Mouse (Mus musculus): ENCODE measurements at regions not wholly inside any gene's neighbourhood (a gene's known extent, or its start where the extent isn't known, plus 50 kb on each side); places are given as distances from the start of the nearest gene placed in this dataset.
A peak's percentile ranks its signal among the peaks of the same experiment; 100 is the strongest.
"Not testable (repeated sequence)": the region's sequence is repeated elsewhere in the genome, so short reads cannot be mapped to it uniquely, and the experiment has no call there.

GRCm38 (mm10) chr15:15082577-15083128 lies 1645.9 kb upstream of the Cdh9 start:
- Histone ChIP-seq H3K27me3 (replicated peaks; ENCODE audit: control insufficient read depth, insufficient read depth, low read length) (no peaks in the 10 kb centered on the region), H3K9me3 (ENCODE audit: control insufficient read depth) (peaks cover 8% of the 10 kb centered on the region), H3K36me3 (ENCODE audit: control insufficient read depth, insufficient read depth) (no peaks in the 10 kb centered on the region), H3K9ac (ENCODE audit: low read depth, low read length) (no peak overlapping the region), H3K4me1 (replicated peaks; ENCODE audit: control insufficient read depth, insufficient read depth, low read length) (no peaks in the 10 kb centered on the region), H3K4me3 (ENCODE audit: low read depth, low read length) (no peak overlapping the region), H3K27ac (ENCODE audit: low read depth, low read length) (no peak overlapping the region), H3K4me2 (replicated peaks; ENCODE audit: low read depth) (no peak overlapping the region)
- ATAC-seq: no peak
- TF ChIP-seq CTCF (IDR thresholded peaks at IDR 0.05; ENCODE audit: low read depth): no peak
- WGBS: 78% methylated on average over 7 of the region's 7 CpGs

GRCm38 (mm10) chr15:15088696-15089095 lies 1639.9 kb upstream of the Cdh9 start:
- 74% methylated on average over 9 of the region's 9 CpGs for WGBS

GRCm38 (mm10) chr15:15089783-15090182 lies 1638.8 kb upstream of the Cdh9 start:
- H3K27ac ChIP-seq (ENCODE audit: low read depth, low read length); H3K9ac ChIP-seq (ENCODE audit: low read depth, low read length); H3K27me3 ChIP-seq (replicated peaks; ENCODE audit: control insufficient read depth, insufficient read depth, low read length); H3K9me3 ChIP-seq (ENCODE audit: control insufficient read depth); H3K4me3 ChIP-seq (ENCODE audit: low read depth, low read length); H3K36me3 ChIP-seq (ENCODE audit: control insufficient read depth, insufficient read depth); H3K4me2 ChIP-seq (replicated peaks; ENCODE audit: low read depth); H3K4me1 ChIP-seq (replicated peaks; ENCODE audit: control insufficient read depth, insufficient read depth, low read length); ATAC-seq: not testable (repeated sequence)
- TF ChIP-seq CTCF (IDR thresholded peaks at IDR 0.05; ENCODE audit: low read depth): 0 out of 2 replicates have a peak, but pooled peaks have one; percentile 9
- WGBS: 86% methylated on average over 3 of the region's 3 CpGs

More at GRCm38 (mm10) chr15:15088696-15089095, 1639.9 kb upstream of the Cdh9 start:
- H3K4me1 ChIP-seq (replicated peaks; ENCODE audit: control insufficient read depth, insufficient read depth, low read length); H3K9ac ChIP-seq (ENCODE audit: low read depth, low read length); H3K9me3 ChIP-seq (ENCODE audit: control insufficient read depth); H3K36me3 ChIP-seq (ENCODE audit: control insufficient read depth, insufficient read depth); ATAC-seq; H3K4me2 ChIP-seq (replicated peaks; ENCODE audit: low read depth); H3K27me3 ChIP-seq (replicated peaks; ENCODE audit: control insufficient read depth, insufficient read depth, low read length); H3K4me3 ChIP-seq (ENCODE audit: low read depth, low read length); H3K27ac ChIP-seq (ENCODE audit: low read depth, low read length): not testable (repeated sequence)

- Histone ChIP-seq H3K4me2 (replicated peaks; ENCODE audit: low read depth) (no peak overlapping the region), H3K27me3 (replicated peaks; ENCODE audit: control insufficient read depth, insufficient read depth, low read length) (no peaks in the 10 kb centered on the region), H3K4me1 (replicated peaks; ENCODE audit: control insufficient read depth, insufficient read depth, low read length) (no peaks in the 10 kb centered on the region), H3K4me3 (ENCODE audit: low read depth, low read length) (no peak overlapping the region), H3K36me3 (ENCODE audit: control insufficient read depth, insufficient read depth) (no peaks in the 10 kb centered on the region), H3K9ac (ENCODE audit: low read depth, low read length) (no peak overlapping the region), H3K9me3 (ENCODE audit: control insufficient read depth) (no peaks in the 10 kb centered on the region), H3K27ac (ENCODE audit: low read depth, low read length) (no peak overlapping the region)
- WGBS: 69% methylated on average over 2 of the region's 2 CpGs
- TF ChIP-seq CTCF (IDR thresholded peaks at IDR 0.05; ENCODE audit: low read depth): no peak
- no peak for ATAC-seq
Measured at GRCm38 (mm10) chr15:15091531-15092290, 1636.8 kb upstream of the Cdh9 start.

- Histone ChIP-seq H3K27ac (ENCODE audit: low read depth, low read length) (no peak overlapping the region), H3K9me3 (ENCODE audit: control insufficient read depth) (no peaks in the 10 kb centered on the region), H3K27me3 (replicated peaks; ENCODE audit: control insufficient read depth, insufficient read depth, low read length) (no peaks in the 10 kb centered on the region), H3K4me3 (ENCODE audit: low read depth, low read length) (no peak overlapping the region), H3K4me2 (replicated peaks; ENCODE audit: low read depth) (no peak overlapping the region), H3K36me3 (ENCODE audit: control insufficient read depth, insufficient read depth) (no peaks in the 10 kb centered on the region), H3K4me1 (replicated peaks; ENCODE audit: control insufficient read depth, insufficient read depth, low read length) (no peaks in the 10 kb centered on the region), H3K9ac (ENCODE audit: low read depth, low read length) (no peak overlapping the region)
- WGBS: 76% methylated on average over 1 of the region's 1 CpGs
- no peak for ATAC-seq
- no peak for TF ChIP-seq CTCF (IDR thresholded peaks at IDR 0.05; ENCODE audit: low read depth)
Measured at GRCm38 (mm10) chr15:15097391-15097790, 1631.2 kb upstream of the Cdh9 start.

- WGBS: 69% methylated on average over 1 of the region's 1 CpGs
- TF ChIP-seq CTCF (IDR thresholded peaks at IDR 0.05; ENCODE audit: low read depth): no peak
- Histone ChIP-seq H3K27me3 (replicated peaks; ENCODE audit: control insufficient read depth, insufficient read depth, low read length) (no peaks in the 10 kb centered on the region), H3K36me3 (ENCODE audit: control insufficient read depth, insufficient read depth) (no peaks in the 10 kb centered on the region), H3K9me3 (ENCODE audit: control insufficient read depth) (no peaks in the 10 kb centered on the region), H3K4me3 (ENCODE audit: low read depth, low read length) (no peak overlapping the region), H3K9ac (ENCODE audit: low read depth, low read length) (no peak overlapping the region), H3K4me2 (replicated peaks; ENCODE audit: low read depth) (no peak overlapping the region), H3K27ac (ENCODE audit: low read depth, low read length) (no peak overlapping the region), H3K4me1 (replicated peaks; ENCODE audit: control insufficient read depth, insufficient read depth, low read length) (no peaks in the 10 kb centered on the region)
- no peak for ATAC-seq
Measured at GRCm38 (mm10) chr15:15102185-15102584, 1626.4 kb upstream of the Cdh9 start.
